Mouse (Mus musculus) C2C12 (cell line): ENCODE results near the gene Ptprt. TPM values are rescaled to one million over a fixed set of nuclear protein-coding genes. Genes with fewer than 3 reads are reported as not detected.
"Not testable (repeated sequence)": the region's sequence is repeated elsewhere in the genome, so short reads cannot be mapped to it uniquely, and the experiment has no call there.

Source experiments
- H3K27me3 ChIP-seq: one replicate; pipeline ENCODE4 v1.6.1; 2011; ENCODE audit not compliant: control insufficient read depth, insufficient read depth, insufficient read length
- H3K36me3 ChIP-seq: one replicate; pipeline ENCODE4 v1.6.1; 2011; ENCODE audit not compliant: control insufficient read depth, insufficient read depth
- H3K4me3 ChIP-seq: one replicate; pipeline ENCODE4 v1.5.1; 2011; ENCODE audit warnings: mild to moderate bottlenecking, control low read depth; ENCODE audit not compliant: poor library complexity, insufficient read depth, severe bottlenecking
- H3K79me2 ChIP-seq: one replicate; pipeline ENCODE4 v1.6.1; 2011; ENCODE audit not compliant: control insufficient read depth, insufficient read depth
- H3K79me3 ChIP-seq: one replicate; pipeline ENCODE4 v1.6.1; 2011; ENCODE audit warnings: low read depth, control low read depth
- H3ac ChIP-seq: one replicate; pipeline ENCODE3; 2011; ENCODE audit warnings: low read depth; ENCODE audit not compliant: control insufficient read depth, insufficient read length
- CEBPB ChIP-seq: IDR thresholded peaks from one replicate; pipeline ENCODE4 v1.6.1; 2011; ENCODE audit warnings: low read depth, mild to moderate bottlenecking, control low read depth, moderate library complexity
- CTCF ChIP-seq: IDR thresholded peaks from one replicate; pipeline ENCODE4 v1.5.1; 2011; ENCODE audit not compliant: control insufficient read depth, insufficient read depth, insufficient read length
- FOSL1 ChIP-seq: IDR thresholded peaks from one replicate; pipeline ENCODE4 v1.8.0; 2011; ENCODE audit warnings: mild to moderate bottlenecking, low read length; ENCODE audit not compliant: poor library complexity, insufficient read depth, severe bottlenecking
- MAX ChIP-seq: IDR thresholded peaks from one replicate; pipeline ENCODE4 v1.6.1; 2011; ENCODE audit warnings: mild to moderate bottlenecking, control low read depth
- MYOD1 ChIP-seq: IDR thresholded peaks from one replicate; pipeline ENCODE4 v1.6.1; 2011; ENCODE audit warnings: low read depth; ENCODE audit not compliant: control insufficient read depth, insufficient read length
- MYOG ChIP-seq: IDR thresholded peaks from one replicate; pipeline ENCODE4 v1.6.1; 2011; ENCODE audit not compliant: control insufficient read depth, insufficient read length; ENCODE audit errors: extremely low read depth
- USF1 ChIP-seq: IDR thresholded peaks from one replicate; pipeline ENCODE4 v1.6.1; 2011; ENCODE audit warnings: low read depth, mild to moderate bottlenecking, control low read depth, moderate library complexity
- polyA plus RNA-seq: library from polyadenylated mRNA; unstranded; fragments of >200 nt; fragmentation: generic; extraction: Trizol; gene quantifications from one replicate; pipeline ENCODE4 v1.2.1, GENCODE M21; 2012; ENCODE audit warnings: missing spikeins

The Ptprt gene
- polyA plus RNA-seq, 1 experiment, result not detected

DNA sequence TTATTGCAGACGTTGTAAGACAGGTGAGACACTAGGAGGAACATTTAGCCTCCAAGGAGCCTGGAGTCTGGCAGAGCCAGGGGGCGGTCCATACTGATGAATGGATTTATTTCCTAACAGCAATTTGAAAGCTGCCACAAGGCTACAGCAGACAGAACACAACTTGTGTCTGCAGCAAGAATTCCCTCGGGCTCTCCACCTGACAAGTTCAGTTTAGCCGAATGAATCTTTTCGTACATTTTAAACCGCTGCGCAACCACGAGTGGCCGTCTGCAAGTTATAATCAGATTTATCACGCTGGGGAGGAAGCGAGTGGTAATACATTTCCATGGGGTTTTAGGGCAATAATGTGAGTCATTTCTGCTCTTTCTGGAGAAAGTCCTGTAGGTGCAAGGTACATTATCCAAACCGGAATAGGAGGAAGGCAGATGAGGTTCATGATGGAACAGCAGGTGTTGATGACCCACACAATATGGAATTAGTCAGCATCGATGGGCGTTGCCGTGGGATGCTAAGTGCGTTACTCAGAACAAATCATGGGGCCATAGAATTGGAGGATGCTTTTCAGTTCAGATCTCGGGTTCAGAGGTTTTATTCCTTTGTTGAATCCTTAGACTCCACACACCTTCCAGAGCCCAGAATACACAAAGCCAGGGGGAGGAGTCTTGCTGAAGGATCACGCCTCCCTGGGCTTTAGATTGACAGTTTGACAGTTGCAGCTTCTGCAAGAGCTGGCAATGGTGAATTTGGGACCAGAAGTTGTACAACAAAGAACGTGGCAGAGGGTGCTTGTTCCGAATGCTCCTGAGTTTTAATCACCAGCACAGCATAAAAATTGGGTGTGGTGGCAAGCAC lies 478.1 kb downstream of the Ptprt start:
- TF ChIP-seq MAX (no peak), MYOD1 (no peak), USF1 (no peak), MYOG (no peak), CTCF (no peak), FOSL1 (no peak), CEBPB (no peak)
- Histone ChIP-seq H3K79me3 (no peaks in the 10 kb centered on the region), H3K79me2 (no peaks in the 10 kb centered on the region), H3K4me3 (no peak overlapping the region), H3K36me3 (no peaks in the 10 kb centered on the region), H3ac (no peak overlapping the region), H3K27me3 (no peaks in the 10 kb centered on the region)

DNA sequence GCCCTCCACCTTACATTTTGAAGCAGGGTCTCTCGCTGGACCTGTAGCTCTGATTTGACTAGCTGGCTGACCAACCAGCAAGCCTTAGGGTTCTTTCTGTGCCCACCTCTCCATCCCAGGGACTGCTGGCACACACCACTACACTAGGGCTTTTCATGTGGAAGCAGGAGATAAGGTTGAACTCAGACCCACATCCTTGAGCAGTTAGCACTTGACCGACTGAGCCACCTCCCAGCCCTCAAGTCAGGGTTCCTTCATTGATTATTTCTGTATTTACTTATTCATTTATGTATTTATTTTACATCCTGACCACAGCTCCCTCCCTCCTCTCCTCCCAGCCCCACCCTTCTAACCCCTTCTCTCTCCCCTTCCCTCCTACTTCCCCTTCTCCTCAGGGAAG lies 479.1 kb downstream of the Ptprt start:
- TF ChIP-seq CEBPB (no peak), MAX (no peak), USF1 (no peak), FOSL1 (no peak), CTCF (no peak), MYOD1 (no peak), MYOG (no peak)
- no peaks in the 10 kb centered on the region for H3K36me3 ChIP-seq
- no peak overlapping the region for H3ac ChIP-seq
- no peaks in the 10 kb centered on the region for H3K79me3 ChIP-seq
- H3K4me3 ChIP-seq, result no peak overlapping the region
- H3K27me3 ChIP-seq, result no peaks in the 10 kb centered on the region
- no peaks in the 10 kb centered on the region for H3K79me2 ChIP-seq

DNA sequence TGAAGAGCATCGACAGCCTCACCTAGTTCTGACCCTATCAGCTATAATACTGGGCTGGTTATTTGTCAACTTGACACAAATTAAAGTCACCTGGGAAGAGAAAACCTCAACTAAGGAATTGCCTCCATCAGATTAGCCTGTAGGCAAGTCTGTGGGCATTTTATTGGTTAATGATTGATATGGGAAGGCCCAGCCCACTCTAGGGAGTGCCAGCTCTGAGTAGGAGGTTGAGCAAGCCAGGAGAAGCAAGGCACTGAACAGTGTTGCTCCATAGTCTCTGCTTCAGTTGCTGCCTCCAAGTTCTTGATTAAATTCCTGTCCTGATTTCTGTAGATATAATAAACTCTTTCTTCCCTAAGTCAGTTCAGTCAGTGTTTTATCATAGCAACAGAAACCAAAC lies 488.4 kb downstream of the Ptprt start:
- H3K36me3 ChIP-seq, result no peaks in the 10 kb centered on the region
- no peak overlapping the region for H3ac ChIP-seq
- no peaks in the 10 kb centered on the region for H3K27me3 ChIP-seq
- no peak overlapping the region for H3K4me3 ChIP-seq
- H3K79me3 ChIP-seq, result no peaks in the 10 kb centered on the region
- H3K79me2 ChIP-seq, result no peaks in the 10 kb centered on the region
- TF ChIP-seq FOSL1, result no peak

DNA sequence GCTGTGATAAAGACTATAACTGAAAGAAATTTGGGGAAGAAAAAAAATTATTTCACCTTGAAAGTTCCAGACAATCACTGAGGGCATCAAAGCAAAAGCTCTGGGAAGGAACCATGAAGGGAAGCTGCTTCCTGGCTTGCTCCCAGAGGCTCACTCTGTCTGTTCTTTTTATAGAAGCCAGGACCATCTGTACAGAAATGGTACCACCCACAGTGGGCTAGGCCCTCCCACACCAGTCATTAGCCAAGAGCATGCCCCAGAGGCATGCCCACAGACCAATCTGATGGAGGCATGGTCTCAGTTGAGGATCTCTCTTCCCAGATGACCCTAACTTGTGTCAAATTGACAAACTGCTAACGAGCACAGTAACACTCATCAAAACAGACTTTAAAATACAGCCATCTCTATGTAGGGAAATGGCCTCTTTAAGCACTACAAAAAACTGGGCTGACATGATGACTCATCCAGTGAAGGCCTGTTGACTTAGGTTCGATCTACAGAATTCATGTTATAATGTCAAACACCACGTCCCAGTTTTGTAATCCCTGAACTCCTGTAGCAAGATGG lies 519.0 kb downstream of the Ptprt start:
- no peak overlapping the region for H3K4me3 ChIP-seq
- H3K79me2 ChIP-seq, result no peaks in the 10 kb centered on the region
- no peaks in the 10 kb centered on the region for H3K27me3 ChIP-seq
- no peaks in the 10 kb centered on the region for H3K36me3 ChIP-seq
- TF ChIP-seq CEBPB (no peak), MYOG (no peak), CTCF (no peak), MAX (no peak), FOSL1 (no peak), USF1 (no peak), MYOD1 (no peak)
- no peak overlapping the region for H3ac ChIP-seq
- H3K79me3 ChIP-seq, result no peaks in the 10 kb centered on the region

DNA sequence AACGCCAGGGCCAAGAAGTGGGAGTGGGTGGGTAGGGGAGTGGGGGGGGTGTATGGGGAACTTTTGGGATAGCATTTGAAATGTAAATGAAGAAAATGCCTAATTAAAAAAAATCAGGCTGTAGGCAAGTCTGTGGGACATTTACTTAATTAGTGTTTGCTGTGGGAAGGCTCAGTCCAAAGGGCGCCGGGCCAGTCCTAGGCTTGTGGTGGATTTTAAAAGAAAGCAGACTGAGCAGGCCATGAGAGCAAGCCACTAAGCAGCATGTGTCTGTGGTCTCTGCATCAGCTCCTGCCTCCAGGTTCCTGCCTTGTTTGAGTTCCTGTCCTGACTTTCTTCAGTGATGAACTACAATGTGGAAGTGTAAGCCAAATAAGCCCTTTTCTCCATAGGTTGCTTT lies 524.8 kb downstream of the Ptprt start:
- not testable (repeated sequence) for H3K36me3 ChIP-seq, H3ac ChIP-seq, H3K4me3 ChIP-seq, H3K79me2 ChIP-seq, H3K27me3 ChIP-seq, H3K79me3 ChIP-seq

DNA sequence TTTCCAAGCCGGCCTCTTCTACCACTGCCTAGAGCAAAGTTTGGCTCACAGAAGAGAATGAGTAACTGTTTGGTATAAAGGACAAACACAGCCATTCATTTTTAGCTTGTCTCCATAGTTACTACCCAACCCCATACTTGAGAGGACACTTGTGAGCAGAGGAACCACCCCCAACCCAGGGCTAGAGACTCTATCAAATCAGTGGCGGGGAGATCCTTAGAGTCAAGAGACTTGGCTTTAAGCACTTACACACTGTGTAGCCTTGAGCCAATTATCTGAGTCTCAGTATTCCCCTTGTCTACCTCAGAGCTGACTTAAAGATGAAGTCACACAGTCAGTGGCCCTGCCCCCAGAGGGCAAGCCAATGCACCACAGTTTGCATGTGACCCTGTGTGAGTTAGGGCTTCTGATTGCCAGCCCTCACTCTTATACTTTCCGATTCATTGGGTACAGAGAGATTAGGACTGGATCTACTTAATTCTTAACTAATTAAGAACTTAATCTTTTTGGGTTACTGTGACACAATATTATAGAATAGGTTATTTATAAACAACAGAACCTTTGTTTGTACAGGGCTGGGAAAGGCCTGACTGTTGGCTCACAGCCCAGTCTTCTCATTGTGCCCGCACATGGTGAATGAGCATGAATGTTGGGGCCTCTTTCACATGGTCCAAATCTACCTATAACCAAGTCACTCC lies 529.2 kb downstream of the Ptprt start:
- H3ac ChIP-seq, result no peak overlapping the region
- TF ChIP-seq CTCF (no peak), MYOD1 (no peak), CEBPB (no peak), MYOG (no peak), USF1 (no peak), MAX (no peak), FOSL1 (no peak)

More for the DNA sequence above, 529.2 kb downstream of the Ptprt start:
- Histone ChIP-seq H3K27me3 (no peaks in the 10 kb centered on the region), H3K4me3 (no peak overlapping the region), H3K36me3 (no peaks in the 10 kb centered on the region), H3K79me2 (no peaks in the 10 kb centered on the region), H3K79me3 (no peaks in the 10 kb centered on the region)
